Mouse (Mus musculus) right cerebral cortex, postnatal 25 days (tissue): ENCODE results near the gene Slc17a4.
A peak's percentile ranks its signal among the peaks of the same experiment; 100 is the strongest.

Source experiments
- DNase-seq: peaks from one replicate; pipeline ENCODE4 v3.0.0; 2022

Slc17a4 gene

GRCm38 (mm10) chr13:23914376-23915167, at the start of gene Slc17a4:
TSS of gene Slc17a4 (minus strand) at chr13:23915009.
- no peak for DNase-seq

GRCm38 (mm10) chr13:23959776-23960175, 45.0 kb upstream of the Slc17a4 start:
- DNase-seq, result no peak

GRCm38 (mm10) chr13:23950928-23951327, 36.1 kb upstream of the Slc17a4 start:
- DNase-seq, result no peak

DNA sequence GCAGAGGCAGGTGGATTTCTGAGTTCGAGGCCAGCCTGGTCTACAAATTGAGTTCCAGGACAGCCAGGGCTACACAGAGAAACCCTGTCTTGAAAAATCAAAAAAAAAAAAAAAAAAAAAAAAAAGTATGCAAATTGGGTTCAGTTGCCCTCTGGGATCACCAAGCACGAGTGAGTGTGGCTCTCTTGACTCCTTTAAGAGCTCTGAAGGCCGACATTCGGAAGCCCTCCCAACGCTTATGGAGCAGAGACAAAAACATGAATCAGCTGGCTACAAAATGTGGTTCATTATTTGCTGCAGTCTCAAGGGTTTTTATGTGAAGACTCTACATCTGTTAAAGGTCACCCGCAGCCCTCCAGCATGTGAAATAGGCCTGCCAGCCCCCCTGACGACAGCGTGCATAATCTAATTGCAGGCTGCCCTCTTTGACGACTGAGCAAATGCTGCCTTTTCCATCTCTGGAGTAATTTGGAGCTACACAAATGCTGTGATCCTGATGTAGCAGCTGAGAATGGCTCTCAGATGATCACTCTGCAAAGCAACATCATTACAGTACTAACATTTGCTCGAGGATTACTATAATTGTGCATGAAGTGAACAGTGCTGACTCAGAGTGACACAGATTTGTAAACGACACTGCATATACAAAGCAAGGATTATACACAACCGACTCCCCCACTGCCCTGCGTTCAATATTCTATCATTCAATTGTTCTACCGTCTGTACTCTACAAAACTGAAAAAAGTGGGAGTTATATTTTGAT, 34.9 kb upstream of the Slc17a4 start:
- no peak for DNase-seq

DNA sequence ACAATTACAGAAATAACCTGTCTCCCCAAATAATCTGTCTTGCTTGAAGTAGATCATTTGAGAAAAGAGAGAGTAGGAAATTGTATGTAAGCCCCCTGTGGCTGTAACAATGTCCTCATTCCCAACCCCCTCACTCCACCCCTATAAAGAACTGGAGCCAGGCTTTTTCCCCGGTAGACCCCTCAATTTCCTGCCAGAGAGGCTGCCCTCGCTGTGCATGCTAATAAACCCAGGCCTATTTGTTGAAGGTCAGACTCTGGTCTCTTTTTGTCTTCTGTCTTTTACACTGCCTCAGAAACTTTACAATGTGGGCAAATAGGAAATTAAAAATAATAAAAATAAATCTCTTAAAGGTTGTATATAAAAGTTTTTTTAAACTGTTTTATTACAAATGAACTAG, 31.4 kb upstream of the Slc17a4 start:
- no peak for DNase-seq

DNA sequence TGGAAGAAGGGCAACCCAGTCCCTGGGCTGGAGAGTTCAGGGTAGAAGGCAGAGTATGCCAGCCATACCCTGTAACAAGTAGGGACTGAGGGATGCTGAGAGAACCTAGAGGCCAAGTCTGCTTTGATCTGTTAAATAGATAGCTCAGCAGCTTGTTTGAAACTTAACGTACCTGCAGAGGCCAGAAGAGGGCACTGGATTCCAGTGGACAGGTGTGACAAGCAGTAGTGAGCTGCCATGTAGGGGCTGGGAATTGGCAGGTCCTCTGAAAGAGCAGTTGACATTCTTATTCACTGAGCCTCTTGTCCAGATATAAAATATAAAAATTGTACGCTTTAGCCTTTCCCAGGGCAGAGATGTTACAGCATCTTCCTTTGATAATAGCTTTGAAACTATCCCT, 28.1 kb upstream of the Slc17a4 start:
- no peak for DNase-seq

DNA sequence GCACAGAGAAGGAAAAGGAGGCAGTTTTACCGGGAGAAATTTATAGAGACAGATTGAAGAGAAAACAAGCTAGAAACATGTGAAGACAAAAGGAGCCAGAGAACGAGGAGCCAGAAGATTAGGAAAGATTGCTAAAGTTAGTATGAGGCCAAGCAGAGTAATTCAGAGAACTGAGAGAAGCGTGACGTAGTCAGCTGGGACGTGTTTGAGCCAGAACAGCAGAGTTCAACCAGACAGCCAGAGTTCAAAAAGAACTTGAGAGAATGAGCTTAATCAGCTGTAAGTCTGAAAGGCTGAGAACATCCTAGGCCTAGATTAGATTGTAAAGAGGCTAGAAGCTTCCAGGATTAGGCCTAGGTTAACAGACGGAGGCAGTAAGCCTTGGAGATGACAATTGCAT, 25.5 kb upstream of the Slc17a4 start:
- DNase-seq, result no peak

DNA sequence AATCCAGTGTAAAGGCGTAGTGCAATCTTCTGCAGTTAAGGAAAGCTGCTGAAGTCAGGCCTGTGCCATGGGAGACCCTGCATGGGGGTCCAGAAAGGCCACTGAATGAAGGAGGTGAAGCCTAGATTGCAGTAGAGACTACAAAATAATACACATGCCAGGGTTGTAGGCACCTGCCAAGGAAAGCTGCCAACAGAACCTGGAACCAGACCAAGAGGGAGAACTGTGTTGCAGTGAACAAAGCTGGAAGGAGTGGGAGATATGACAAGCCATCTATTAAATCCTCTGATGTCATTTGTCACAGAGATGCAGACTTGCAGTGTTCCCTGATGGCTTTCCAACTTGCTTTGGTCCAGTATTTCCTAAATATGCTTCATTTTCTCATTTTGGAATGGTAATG, 23.9 kb upstream of the Slc17a4 start:
- DNase-seq, result peak; percentile 31

GRCm38 (mm10) chr13:23934211-23934520, 19.4 kb upstream of the Slc17a4 start, which contains the start of gene Hist1h2aa:
TSS of gene Hist1h2aa (plus strand) at chr13:23934462.
- no peak for DNase-seq

- no peak for DNase-seq
These were observed 18.8 kb upstream of the Slc17a4 start, which contains the start of gene Hist1h2ba for GRCm38 (mm10) chr13:23933421-23934210. TSS of gene Hist1h2ba (minus strand) at chr13:23934156.

GRCm38 (mm10) chr13:23930904-23931303, 16.1 kb upstream of the Slc17a4 start:
- DNase-seq, result no peak

DNA sequence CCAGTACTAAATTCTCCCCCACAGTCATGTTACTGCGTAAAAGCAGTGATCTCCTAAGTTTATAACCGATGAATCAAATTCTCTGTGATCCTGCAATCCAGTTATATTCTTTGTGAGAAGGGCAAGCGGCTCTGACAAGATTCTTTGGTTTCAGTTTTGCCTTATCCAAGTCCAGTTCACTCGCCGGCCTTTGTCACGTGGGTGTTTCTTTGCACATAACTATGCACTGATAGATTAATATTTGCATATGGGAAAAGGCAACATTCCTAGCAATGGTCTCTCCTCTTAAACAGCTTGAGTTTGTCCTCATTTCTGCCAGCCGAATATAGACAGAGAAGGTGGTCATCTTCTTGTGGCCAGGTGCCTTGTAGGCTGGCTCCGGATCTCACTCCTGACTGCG, 15.7 kb upstream of the Slc17a4 start:
- no peak for DNase-seq

GRCm38 (mm10) chr13:23928637-23929036, 13.8 kb upstream of the Slc17a4 start:
- no peak for DNase-seq

- DNase-seq, result no peak
These were observed 11.0 kb upstream of the Slc17a4 start for GRCm38 (mm10) chr13:23925792-23926191.

GRCm38 (mm10) chr13:23917674-23918073, 2.9 kb upstream of the Slc17a4 start:
- DNase-seq, result no peak

- DNase-seq, result no peak
These were observed 1.3 kb upstream of the Slc17a4 start for GRCm38 (mm10) chr13:23916132-23916531.

DNA sequence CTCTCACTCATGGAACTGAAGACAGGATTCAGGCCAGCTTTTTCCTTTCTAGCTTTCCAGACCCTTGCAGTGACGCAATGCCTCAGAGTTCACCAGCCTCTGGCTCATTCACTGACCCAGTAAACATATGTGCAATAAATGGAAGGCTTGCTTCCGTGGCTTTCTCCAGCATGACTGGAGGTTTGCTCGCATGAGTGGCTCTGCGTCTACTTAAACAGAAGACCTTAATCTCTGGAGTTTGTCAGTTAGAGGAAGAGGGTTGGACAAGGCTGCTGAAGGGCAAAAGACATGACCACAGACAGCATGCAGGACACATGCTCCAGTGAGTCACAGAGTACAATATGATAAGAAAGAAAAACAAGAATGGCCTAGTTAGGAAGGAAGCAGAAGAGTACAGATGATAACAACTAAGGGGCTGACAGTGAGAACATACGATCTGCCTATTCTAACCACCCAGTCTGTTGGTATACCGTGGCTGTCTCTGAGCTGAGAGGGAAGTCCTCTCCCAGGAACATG, 960 bp downstream of the Slc17a4 start:
- DNase-seq, result no peak

- DNase-seq, result no peak
These were observed 3.5 kb downstream of the Slc17a4 start for GRCm38 (mm10) chr13:23911335-23911734.

GRCm38 (mm10) chr13:23910121-23910520, 4.7 kb downstream of the Slc17a4 start:
- DNase-seq, result no peak

DNA sequence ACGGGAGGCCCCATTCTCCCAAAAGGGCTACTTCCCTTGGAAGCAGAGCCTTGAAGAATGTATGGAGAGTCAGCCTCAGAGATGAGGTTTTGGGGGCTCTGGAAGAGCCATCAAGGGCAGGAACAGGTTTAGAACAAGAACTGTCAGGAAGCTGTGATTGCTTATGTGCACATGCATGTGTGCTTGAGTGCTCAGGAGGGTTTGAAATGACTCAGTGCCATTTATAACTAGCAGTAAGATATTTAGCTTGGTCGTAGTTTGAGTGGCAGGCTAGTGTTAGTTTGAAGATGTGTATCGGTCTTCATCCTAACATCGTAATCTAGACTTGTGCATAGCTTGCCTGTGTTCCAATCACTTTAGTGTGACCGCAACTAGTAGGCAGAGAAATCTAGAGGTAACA, 7.9 kb downstream of the Slc17a4 start:
- no peak for DNase-seq

DNA sequence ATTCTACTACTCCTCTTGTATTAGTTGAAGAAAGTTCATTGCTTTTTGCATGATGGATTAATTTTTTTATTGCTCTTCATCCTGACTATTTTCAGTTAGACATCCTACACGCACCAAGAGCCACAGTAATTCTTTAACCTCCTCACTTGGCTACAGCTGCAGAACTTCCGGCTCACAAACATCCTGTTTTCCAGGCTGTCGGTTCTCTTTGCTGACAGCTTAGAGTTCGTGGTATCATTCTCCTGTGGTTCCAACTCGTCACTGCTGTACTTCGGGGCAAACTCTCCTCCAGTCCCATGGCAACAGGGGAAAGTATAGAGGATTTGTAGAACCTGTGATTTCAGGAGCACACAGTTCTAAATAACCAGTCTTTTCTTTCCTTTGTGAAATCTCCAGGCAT, 16.6 kb downstream of the Slc17a4 start:
- DNase-seq, result no peak

GRCm38 (mm10) chr13:23893269-23893593, 21.6 kb downstream of the Slc17a4 start:
- DNase-seq, result no peak

GRCm38 (mm10) chr13:23892592-23893268, 22.1 kb downstream of the Slc17a4 start:
- DNase-seq, result no peak
